Mouse (Mus musculus) thymus, postnatal 0 days (tissue): ENCODE results near the gene Olfr213. TPM values are rescaled to one million over a fixed set of nuclear protein-coding genes. Genes with fewer than 3 reads are reported as not detected.
"Not testable (repeated sequence)": the region's sequence is repeated elsewhere in the genome, so short reads cannot be mapped to it uniquely, and the experiment has no call there.

Experiments used
- DNase-seq: peaks from one replicate; pipeline ENCODE4 v3.0.0-alpha.2; 2015; ENCODE audit warnings: low spot score
- polyA plus RNA-seq: library from polyadenylated mRNA; unstranded; fragments of >200 nt; fragmentation: Nextera tagmentation; extraction: Ambion mirVana; gene quantifications from 2 replicates; pipeline ENCODE4 v1.2.1, GENCODE M21; 2015

The Olfr213 gene
- not detected in 2 replicates for polyA plus RNA-seq

DNA sequence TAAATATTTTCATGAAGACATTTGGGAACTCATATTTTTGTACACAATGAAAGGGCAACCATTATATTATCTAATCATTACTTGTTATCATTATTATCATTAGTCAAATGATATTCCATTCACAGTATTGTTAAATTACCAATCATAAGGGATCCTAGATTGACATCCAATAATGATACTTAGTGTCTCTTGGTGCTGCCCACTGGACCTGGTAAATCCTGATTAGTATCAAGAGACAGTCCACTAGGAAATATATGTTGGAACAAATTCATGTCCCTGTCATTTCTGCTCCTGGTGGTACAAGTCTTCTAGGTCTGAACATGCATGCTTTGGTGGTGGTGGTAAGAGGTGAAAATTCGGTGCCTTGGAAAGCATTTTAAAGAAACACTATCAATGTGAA is at the start of gene Olfr213:
Olfr213 (plus strand) TSS at position 301 of the 400 bp plus-strand sequence.
- DNase-seq = no peak

DNA sequence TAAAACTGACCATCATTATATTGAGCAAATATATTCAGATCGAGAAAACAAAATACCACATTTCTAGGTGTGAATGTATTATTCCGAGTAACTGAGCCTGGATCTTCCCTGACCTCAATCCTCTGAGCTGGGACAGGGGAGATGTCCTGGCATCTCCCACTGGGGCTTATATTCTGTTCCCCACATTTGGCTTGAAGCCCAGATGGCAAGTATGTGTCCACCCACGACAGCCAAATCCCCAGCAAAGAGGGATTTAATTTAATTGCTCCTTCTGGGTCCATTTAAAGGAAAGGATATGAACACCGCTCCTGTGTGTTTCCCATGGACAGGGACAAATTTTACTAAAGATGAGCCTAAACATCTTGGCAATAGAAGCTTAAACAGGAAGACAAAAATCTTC is 49.5 kb upstream of the Olfr213 start, which contains the start of gene Olfr211:
Olfr211 (plus strand) TSS at position 301 of the 400 bp plus-strand sequence.
- no peak for DNase-seq

DNA sequence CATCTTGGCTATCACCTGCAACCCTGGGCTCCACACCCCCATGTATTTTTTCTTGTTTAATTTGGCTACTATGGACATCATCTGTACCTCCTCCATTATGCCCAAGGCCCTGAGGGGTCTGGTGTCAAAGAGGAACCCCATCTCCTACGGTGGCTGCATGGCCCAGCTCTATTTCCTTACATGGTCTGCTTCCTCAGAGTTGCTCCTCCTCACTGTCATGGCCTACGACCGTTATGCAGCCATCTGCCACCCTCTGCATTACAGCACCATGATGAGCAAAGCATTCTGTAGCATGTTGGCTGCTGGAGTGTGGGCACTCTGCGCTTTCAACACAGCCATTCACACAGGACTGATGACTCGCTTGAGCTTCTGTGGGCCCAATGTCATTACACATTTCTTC is 44.5 kb upstream of the Olfr213 start:
- DNase-seq = no peak

DNA sequence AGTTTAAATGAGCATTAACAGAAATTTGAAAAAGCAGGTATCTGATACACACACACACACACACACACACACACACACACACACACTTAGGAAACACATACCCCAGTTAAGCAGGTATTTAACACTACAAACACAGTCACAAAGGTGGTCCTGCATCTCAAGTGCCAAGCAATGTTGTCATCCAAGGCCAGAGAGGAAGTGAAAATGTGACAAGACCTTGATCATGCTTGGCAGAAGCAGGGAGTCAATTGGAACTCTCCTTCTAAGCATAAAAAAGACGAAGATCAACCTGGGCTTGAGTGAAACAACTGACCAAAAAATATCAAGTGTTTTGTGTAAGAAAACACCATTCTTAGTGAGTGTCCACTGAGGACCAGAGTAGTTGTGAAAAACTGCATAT is 42.3 kb upstream of the Olfr213 start:
- DNase-seq = no peak

DNA sequence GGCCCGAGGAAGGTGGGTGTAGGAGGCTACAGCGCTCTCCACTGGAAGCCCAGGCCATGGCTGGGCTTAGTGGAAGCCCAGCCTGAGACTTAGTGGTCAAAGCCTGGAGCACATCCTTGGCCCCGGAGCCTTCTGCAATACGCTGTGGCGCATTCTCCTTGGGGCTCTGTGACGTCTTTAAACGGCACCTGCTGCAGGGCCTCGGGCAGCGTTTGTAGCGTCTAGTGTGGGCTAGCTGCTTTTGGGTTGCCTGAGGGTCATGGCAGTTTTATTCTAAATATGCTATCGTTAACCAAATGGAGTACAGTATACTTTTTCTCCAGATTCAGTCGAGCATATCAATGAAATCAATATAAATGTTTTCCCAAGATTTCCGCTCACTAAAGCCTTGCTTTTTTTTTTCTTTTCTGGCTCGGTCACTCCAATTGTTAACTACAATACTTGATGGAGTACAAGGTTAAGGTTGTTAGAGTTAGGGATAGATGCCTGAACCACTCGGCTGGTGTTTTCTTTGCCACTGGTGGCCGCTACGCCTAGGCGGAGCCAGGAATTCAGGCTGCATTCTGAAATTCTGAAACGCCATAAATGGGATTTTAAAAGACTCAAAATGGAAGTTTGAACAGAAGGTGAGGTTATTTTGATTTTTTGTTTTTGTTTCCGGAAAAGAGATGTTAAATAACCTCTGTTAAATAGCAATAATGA is 31.8 kb upstream of the Olfr213 start, which contains the start of gene Olfr212:
Olfr212 (plus strand) TSS at position 215 of the 702 bp plus-strand sequence.
- DNase-seq = not testable (repeated sequence)

DNA sequence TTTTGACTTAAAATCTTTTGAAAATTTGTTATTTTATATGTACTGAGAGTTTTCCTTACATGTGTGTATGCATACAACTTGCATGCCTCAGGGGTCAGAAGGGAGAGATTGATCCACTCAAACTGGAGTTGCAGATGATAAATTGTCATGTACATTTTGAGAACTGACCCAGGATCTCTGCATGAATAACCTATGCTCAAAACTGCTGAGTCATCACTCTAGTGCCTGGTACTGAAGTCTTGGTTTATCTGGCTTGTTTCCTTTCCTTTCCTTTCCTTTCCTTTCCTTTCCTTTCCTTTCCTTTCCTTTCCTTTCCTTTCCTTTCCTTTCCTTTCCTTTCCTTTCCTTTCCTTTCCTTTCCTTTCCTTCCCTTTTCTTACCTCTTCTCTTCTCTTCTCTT is 23.4 kb upstream of the Olfr213 start:
- DNase-seq = no peak

DNA sequence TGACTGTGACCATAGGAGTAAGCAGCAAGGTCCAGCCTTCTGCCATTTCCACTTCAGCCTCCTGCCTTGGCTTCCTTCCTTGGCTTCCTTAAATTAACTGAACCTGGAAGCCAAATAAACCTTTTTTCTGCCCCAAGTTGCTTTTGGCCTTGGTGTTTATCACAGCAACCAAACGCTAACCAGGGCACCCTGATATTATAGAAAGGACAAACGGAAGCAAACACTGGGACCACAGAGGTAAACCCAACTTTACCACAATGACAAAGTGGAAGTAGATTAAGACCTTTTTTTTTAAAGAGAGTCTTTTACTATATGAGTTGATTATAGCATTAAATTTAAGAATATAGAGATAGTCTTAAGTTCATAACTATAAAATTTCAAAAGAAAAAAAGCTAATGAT is 4.2 kb downstream of the Olfr213 start:
- DNase-seq = no peak

DNA sequence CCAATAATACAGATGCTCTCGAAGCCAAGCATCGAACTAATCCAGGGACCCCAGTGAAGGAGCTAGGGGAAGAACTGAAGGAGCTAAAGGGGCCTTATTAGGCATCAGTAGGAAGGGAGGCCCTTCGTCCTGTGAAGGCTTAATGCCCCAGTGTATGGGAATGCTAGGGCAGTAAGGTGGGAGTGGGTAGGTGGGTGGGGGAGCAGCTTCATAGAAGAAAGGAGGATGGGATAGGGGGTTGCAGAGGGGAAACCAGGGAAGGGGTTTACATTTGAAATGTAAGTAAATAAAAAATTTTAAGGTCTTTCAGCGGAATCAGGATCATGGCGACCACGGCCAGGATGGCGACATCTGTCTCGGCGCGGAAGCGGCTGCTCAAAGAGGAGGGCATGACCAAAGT is 12.6 kb downstream of the Olfr213 start, which contains the start of gene Gm5580:
Gm5580 (plus strand) TSS at position 301 of the 400 bp plus-strand sequence.
- DNase-seq = not testable (repeated sequence)

DNA sequence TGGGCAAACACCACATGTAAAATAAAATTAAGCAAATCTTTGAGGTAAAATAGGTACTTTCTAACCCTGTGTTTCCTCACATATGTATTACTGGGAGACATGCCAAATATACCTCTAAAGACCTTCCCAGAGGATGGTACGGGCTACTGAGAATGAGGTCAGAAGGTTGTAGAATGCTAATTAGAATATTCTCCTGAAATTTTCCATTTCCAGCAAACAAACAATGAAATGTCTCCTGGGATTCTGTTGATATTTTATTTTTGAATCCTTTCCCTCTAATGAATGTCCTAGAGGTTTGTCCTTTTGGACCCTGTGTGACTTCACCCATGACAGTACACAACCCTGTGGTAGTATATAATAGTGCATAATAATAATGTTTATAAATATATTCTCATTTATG is 15.7 kb downstream of the Olfr213 start, which contains the start of gene Olfr214:
Olfr214 (plus strand) TSS at position 301 of the 400 bp plus-strand sequence.
- DNase-seq = no peak

DNA sequence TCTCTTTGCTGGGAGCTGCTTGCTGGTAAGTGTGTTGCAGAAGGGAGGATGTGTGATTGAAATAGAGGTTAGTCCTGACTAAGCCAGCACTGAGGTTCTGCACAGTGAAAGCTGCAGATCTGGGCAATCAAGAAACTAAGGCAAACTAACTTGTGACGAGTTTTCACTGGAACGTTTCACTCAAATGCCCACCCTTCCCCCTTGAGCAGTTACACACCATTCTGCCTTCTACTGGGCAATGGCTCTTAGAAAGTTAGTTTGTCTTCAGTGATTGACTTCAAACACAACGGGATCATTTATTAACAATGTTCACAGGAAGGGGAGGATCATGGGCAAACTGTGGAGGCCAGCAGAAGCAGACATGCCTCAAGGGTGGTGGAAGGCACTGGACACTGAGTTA is 16.7 kb downstream of the Olfr213 start:
- no peak for DNase-seq

DNA sequence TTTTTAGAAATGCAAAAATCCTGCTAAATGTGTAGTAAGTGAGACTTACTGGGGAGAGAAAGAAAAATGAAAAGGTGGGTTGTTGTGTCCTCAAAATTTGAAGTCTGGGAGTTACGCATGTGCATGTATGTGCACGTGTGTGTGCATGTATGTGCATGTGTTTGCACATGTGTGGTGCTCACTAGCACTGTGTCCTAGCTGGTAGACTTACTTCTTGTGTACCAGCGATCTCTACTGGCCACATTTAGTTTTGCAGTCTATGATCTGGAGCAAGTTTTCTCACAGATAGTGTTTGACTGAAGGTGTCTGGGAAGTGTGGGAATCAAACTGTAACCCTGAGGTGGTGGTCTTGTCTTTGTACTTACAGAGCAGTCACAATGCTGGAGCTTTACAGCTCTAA is 31.6 kb downstream of the Olfr213 start:
- peak; percentile 54 for DNase-seq

DNA sequence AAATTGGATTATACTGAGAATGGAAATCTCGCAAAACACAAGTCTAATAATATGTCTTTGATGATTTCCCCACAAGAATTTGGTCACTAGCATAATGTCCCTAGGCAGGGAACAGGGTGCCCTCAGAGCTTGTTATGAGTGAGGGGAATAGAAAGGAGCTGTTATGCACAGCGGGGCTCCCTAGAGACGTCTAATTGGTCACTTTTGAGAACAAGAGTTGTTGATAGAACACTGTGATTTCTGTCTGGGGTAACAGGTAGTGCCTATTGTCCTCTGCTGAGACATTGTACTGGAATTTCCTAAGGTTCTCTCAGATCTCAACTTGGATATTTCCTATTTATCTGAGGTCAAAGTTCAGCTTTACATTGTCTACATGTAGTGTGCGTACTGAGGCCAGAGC is 45.8 kb downstream of the Olfr213 start, which contains the start of gene Olfr215:
Olfr215 (minus strand) TSS at position 101 of the 400 bp plus-strand sequence.
- DNase-seq = no peak

Other genes with a start within 250 kb of the Olfr213 start
- 5.7 and 6.6 TPM in 2 replicates for gene March8, start 200.4 kb upstream of the Olfr213 start, polyA plus RNA-seq
- gene Alox5, start 77.3 kb upstream of the Olfr213 start, polyA plus RNA-seq = 0.81 and 1.2 TPM in 2 replicates
- not detected in 2 replicates for gene Olfr211, start 49.4 kb upstream of the Olfr213 start, polyA plus RNA-seq
- not detected in 2 replicates for gene Olfr212, start 31.9 kb upstream of the Olfr213 start, polyA plus RNA-seq
- 0.52 and 1.0 TPM in 2 replicates for gene Gm5580, start 12.7 kb downstream of the Olfr213 start, polyA plus RNA-seq
- gene Olfr214, start 15.8 kb downstream of the Olfr213 start, polyA plus RNA-seq = not detected in 2 replicates
- not detected in 2 replicates for gene Olfr215, start 45.7 kb downstream of the Olfr213 start, polyA plus RNA-seq
- gene Zfp422, start 90.5 kb downstream of the Olfr213 start, polyA plus RNA-seq = 160 and 169 TPM in 2 replicates
- 10.3 and 10.5 TPM in 2 replicates for gene Depp1, start 112.2 kb downstream of the Olfr213 start, polyA plus RNA-seq
- 6.6 and 7.1 TPM in 2 replicates for gene Rassf4, start 135.5 kb downstream of the Olfr213 start, polyA plus RNA-seq
- gene Tmem72, start 178.5 kb downstream of the Olfr213 start, polyA plus RNA-seq = 0.04 TPM in 2 replicates